In genomic region chr12:82189715-82190581, GRCm38 (mm10) we compare ENCODE assay signal across 11 mouse cellular contexts. TPM values are rescaled to one million over a fixed set of nuclear protein-coding genes. Genes with fewer than 3 reads are reported as not detected.
A peak's percentile ranks its signal among the peaks of the same experiment; 100 is the strongest.
DNase-seq lines count a peak whose midpoint lies in the region; ATAC-seq and TF ChIP-seq lines count a peak whose summit lies in the region.
"Had no signal": no experiment of that assay in that cellular context is flagged by ENCODE, and none has a peak within 500 bp of the region (broad histone marks: within the 10 kb centered on the region; RNA-seq: fewer than 3 reads in every experiment).

No protein-coding gene starts in this region.

- no peak for DNase-seq in hindbrain, embryonic 10.5 days (ENCODE audit: low spot score)
- DNase-seq in hindbrain, embryonic 14.5 days (ENCODE audit: low spot score), result no peak
- peak; percentile 37 for DNase-seq in ZHBTc4 (ENCODE audit: low read depth, low spot score)
- DNase-seq in limb, embryonic 14.5 days (ENCODE audit: low spot score), result no peak
- peak; percentile 65 to 74 for DNase-seq in spleen, adult 2 months (ENCODE audit: low read depth in 1 of 2, low spot score in 2 of 2)
- no peak for DNase-seq in forebrain, embryonic 10.5 days (ENCODE audit: extremely low spot score, low spot score)
- no peak for DNase-seq in layer of hippocampus, adult 11-12 months (ENCODE audit: low spot score)
- DNase-seq: gastrocnemius, postnatal 25 days; right cerebral cortex, postnatal 14 days had no signal

- peak overlapping the region; percentile 40 for H3K27ac ChIP-seq in hindbrain, embryonic 10.5 days
- no peak overlapping the region for H3K27ac ChIP-seq in hindbrain, embryonic 14.5 days
- H3K27ac ChIP-seq in limb, embryonic 14.5 days (replicated peaks; ENCODE audit: low read depth, low read length), result no peak overlapping the region
- H3K27ac ChIP-seq in spleen, adult 2 months (ENCODE audit: insufficient read depth, low read length), result peak overlapping the region; percentile 35
- no peak overlapping the region for H3K27ac ChIP-seq in forebrain, embryonic 10.5 days
- no peak overlapping the region for H3K27ac ChIP-seq in midbrain, embryonic 16.5 days (ENCODE audit: low read length)
- H3K27ac ChIP-seq: macrophage had no signal

- WGBS in hindbrain, embryonic 10.5 days, result 83% methylated on average over 16 of the region's 16 CpGs
- 91% methylated on average over 16 of the region's 16 CpGs for WGBS in hindbrain, embryonic 14.5 days
- 67% methylated on average over 16 of the region's 16 CpGs for WGBS in limb, embryonic 14.5 days
- WGBS in spleen, adult 2 months, result 37% methylated on average over 16 of the region's 16 CpGs
- 87% methylated on average over 16 of the region's 16 CpGs for WGBS in forebrain, embryonic 10.5 days
- WGBS in midbrain, embryonic 16.5 days, result 85% methylated on average over 16 of the region's 16 CpGs

- peaks cover 5% of the 10 kb centered on the region; the same call in 1 of the 2 replicates for H3K9me3 ChIP-seq in hindbrain, embryonic 10.5 days
- no peaks in the 10 kb centered on the region for H3K9me3 ChIP-seq in hindbrain, embryonic 14.5 days (ENCODE audit: control insufficient read depth, low read length)
- H3K9me3 ChIP-seq in limb, embryonic 14.5 days (ENCODE audit: control insufficient read depth, low read length), result no peaks in the 10 kb centered on the region; the same call in 1 of the 2 replicates
- peaks cover 3% of the 10 kb centered on the region; the same call in 1 of the 2 replicates for H3K9me3 ChIP-seq in forebrain, embryonic 10.5 days
- no peaks in the 10 kb centered on the region for H3K9me3 ChIP-seq in midbrain, embryonic 16.5 days (replicated peaks; ENCODE audit: control insufficient read depth, low read length, poor library complexity, severe bottlenecking)

- no peak overlapping the region for H3K4me2 ChIP-seq in hindbrain, embryonic 14.5 days (replicated peaks)
- 0 out of 2 replicates have a peak overlapping the region, but pooled peaks have one; percentile 3 for H3K4me2 ChIP-seq in limb, embryonic 14.5 days (replicated peaks; ENCODE audit: low read depth, low read length, severe bottlenecking)
- H3K4me2 ChIP-seq in midbrain, embryonic 16.5 days (ENCODE audit: low read length), result no peak overlapping the region

- peaks cover 58% of the 10 kb centered on the region for H3K4me1 ChIP-seq in hindbrain, embryonic 10.5 days (replicated peaks)
- no peaks in the 10 kb centered on the region for H3K4me1 ChIP-seq in hindbrain, embryonic 14.5 days (replicated peaks; ENCODE audit: control insufficient read depth, insufficient read depth, low read length)
- peaks cover 43% of the 10 kb centered on the region for H3K4me1 ChIP-seq in limb, embryonic 14.5 days (ENCODE audit: control insufficient read depth, insufficient read depth, low read length)
- H3K4me1 ChIP-seq in spleen, adult 2 months (ENCODE audit: control insufficient read depth, insufficient read depth, insufficient read length), result peaks cover 19% of the 10 kb centered on the region; the same call in 1 of the 2 replicates
- peaks cover 64% of the 10 kb centered on the region for H3K4me1 ChIP-seq in forebrain, embryonic 10.5 days
- no peaks in the 10 kb centered on the region for H3K4me1 ChIP-seq in midbrain, embryonic 16.5 days (ENCODE audit: control insufficient read depth, insufficient read depth, low read length)

- H3K36me3 ChIP-seq in hindbrain, embryonic 10.5 days, result no peaks in the 10 kb centered on the region
- no peaks in the 10 kb centered on the region for H3K36me3 ChIP-seq in hindbrain, embryonic 14.5 days (replicated peaks; ENCODE audit: control insufficient read depth, insufficient read depth)
- no peaks in the 10 kb centered on the region for H3K36me3 ChIP-seq in limb, embryonic 14.5 days (ENCODE audit: control insufficient read depth, insufficient read depth, low read length)
- H3K36me3 ChIP-seq in spleen, adult 2 months (ENCODE audit: control insufficient read depth, insufficient read depth, low read length), result no peaks in the 10 kb centered on the region
- H3K36me3 ChIP-seq in forebrain, embryonic 10.5 days (replicated peaks), result peaks cover 6% of the 10 kb centered on the region
- H3K36me3 ChIP-seq in midbrain, embryonic 16.5 days (ENCODE audit: control insufficient read depth, insufficient read depth, low read length), result no peaks in the 10 kb centered on the region

- no peak overlapping the region for H3K9ac ChIP-seq in hindbrain, embryonic 14.5 days
- H3K9ac ChIP-seq in limb, embryonic 14.5 days (ENCODE audit: low read depth, low read length, severe bottlenecking), result no peak overlapping the region
- no peak overlapping the region for H3K9ac ChIP-seq in midbrain, embryonic 16.5 days (ENCODE audit: low read depth, low read length)

- ATAC-seq in hindbrain, embryonic 14.5 days (ENCODE audit: low FRiP score), result no peak
- ATAC-seq in limb, embryonic 14.5 days (ENCODE audit: low FRiP score, low read depth), result no peak
- ATAC-seq in midbrain, embryonic 16.5 days, result no peak

- no peak for TF ChIP-seq CTCF in spleen, adult 2 months (IDR thresholded peaks at IDR 0.05; ENCODE audit: extremely low read depth, insufficient read depth, insufficient read length, insufficient replicate concordance)

- TF ChIP-seq POLR2A in limb, embryonic 14.5 days (IDR thresholded peaks at IDR 0.05; ENCODE audit: borderline replicate concordance, extremely low read depth, insufficient read depth, insufficient read length), result no peak
- TF ChIP-seq POLR2A in spleen, adult 2 months (IDR thresholded peaks at IDR 0.05; ENCODE audit: low read depth, low read length), result no peak

- no peak overlapping the region for H3K4me3 ChIP-seq in hindbrain, embryonic 10.5 days
- no peak overlapping the region for H3K4me3 ChIP-seq in hindbrain, embryonic 14.5 days (replicated peaks; ENCODE audit: low read length)
- H3K4me3 ChIP-seq in limb, embryonic 14.5 days (replicated peaks; ENCODE audit: low read length), result no peak overlapping the region
- H3K4me3 ChIP-seq in spleen, adult 2 months (ENCODE audit: extremely low read depth, insufficient read depth, insufficient read length), result no peak overlapping the region
- H3K4me3 ChIP-seq in forebrain, embryonic 10.5 days, result no peak overlapping the region
- no peak overlapping the region for H3K4me3 ChIP-seq in midbrain, embryonic 16.5 days (ENCODE audit: low read depth, low read length)

- no peaks in the 10 kb centered on the region for H3K27me3 ChIP-seq in hindbrain, embryonic 10.5 days (ENCODE audit: insufficient read depth, poor library complexity, severe bottlenecking)
- H3K27me3 ChIP-seq in hindbrain, embryonic 14.5 days (ENCODE audit: control insufficient read depth, insufficient read depth, low read length), result no peaks in the 10 kb centered on the region
- H3K27me3 ChIP-seq in limb, embryonic 14.5 days (ENCODE audit: control insufficient read depth, insufficient read depth, low read length), result no peaks in the 10 kb centered on the region
- no peaks in the 10 kb centered on the region for H3K27me3 ChIP-seq in spleen, adult 2 months (ENCODE audit: control insufficient read depth, insufficient read depth, low read length)
- no peaks in the 10 kb centered on the region for H3K27me3 ChIP-seq in forebrain, embryonic 10.5 days (ENCODE audit: poor library complexity, severe bottlenecking)
- no peaks in the 10 kb centered on the region for H3K27me3 ChIP-seq in midbrain, embryonic 16.5 days (ENCODE audit: control insufficient read depth, insufficient read depth, low read depth, low read length)

RNA-seq across cellular contexts. Expression of gene Sipa1l1, which starts 20.8 kb away (rescaled TPM):
- polyA plus RNA-seq in hindbrain, embryonic 10.5 days (2016; fragmentation: Nextera tagmentation; extraction: Ambion mirVana), result 26.0 and 30.2 TPM in 2 replicates
- 13.0 and 14.1 TPM in 2 replicates for polyA plus RNA-seq in hindbrain, embryonic 14.5 days (2014; fragmentation: Nextera tagmentation; extraction: Ambion mirVana)
- polyA plus RNA-seq in limb, embryonic 14.5 days (2012; rRNA removed), result 31.0 and 34.4 TPM in 2 replicates
- 29.5 and 39.4 TPM in 2 replicates for polyA plus RNA-seq in limb, embryonic 14.5 days (2014; fragmentation: Nextera tagmentation; extraction: Ambion mirVana)
- polyA plus RNA-seq in spleen, adult 2 months (2012; rRNA removed), result 16.4 and 17.1 TPM in 2 replicates
- 39.0 and 40.6 TPM in 2 replicates for polyA plus RNA-seq in forebrain, embryonic 10.5 days (2016; fragmentation: Nextera tagmentation; extraction: Ambion mirVana)
- polyA plus RNA-seq in midbrain, embryonic 16.5 days (2015; fragmentation: Nextera tagmentation; extraction: Ambion mirVana), result 11.2 and 13.5 TPM in 2 replicates

Comparison
In these comparisons a context has a peak if more than half of its experiments do, and no peak if none do; other contexts are left out.
1. H3K27ac ChIP-seq: peak in hindbrain, embryonic 10.5 days (single experiment) and spleen, adult 2 months (single experiment); none in hindbrain, embryonic 14.5 days (single experiment), limb, embryonic 14.5 days (single experiment), forebrain, embryonic 10.5 days (single experiment) and midbrain, embryonic 16.5 days (single experiment).
2. DNase-seq: peak in ZHBTc4 (single experiment) and spleen, adult 2 months (2 of 2); none in hindbrain, embryonic 10.5 days (single experiment), hindbrain, embryonic 14.5 days (single experiment), limb, embryonic 14.5 days (single experiment), forebrain, embryonic 10.5 days (single experiment) and layer of hippocampus, adult 11-12 months (single experiment).